Mouse (Mus musculus): Measurements from ENCODE around the gene Ppp4c.

DNA sequence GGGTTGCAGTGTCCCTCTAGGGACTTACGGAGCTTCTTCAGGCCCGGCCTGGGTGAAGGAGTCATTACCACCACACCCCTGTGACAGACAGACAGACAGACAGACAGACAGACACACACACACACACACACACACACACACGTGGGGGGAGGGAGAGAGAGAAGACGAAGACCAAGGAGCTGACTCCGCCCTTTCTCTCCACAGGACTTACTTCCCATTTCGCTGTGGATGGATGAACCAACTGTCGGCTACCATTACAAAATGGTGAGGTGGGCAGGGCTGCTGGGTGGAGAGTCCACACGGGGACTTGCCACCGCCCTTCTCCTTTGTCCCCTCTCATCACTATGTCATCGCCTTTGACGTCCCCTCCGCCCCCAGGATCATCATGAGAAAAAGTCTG is 21.5 kb downstream of the Ppp4c start:
- TF ChIP-seq HCFC1 (IDR thresholded peaks at IDR 0.05; ENCODE audit: borderline replicate concordance, insufficient read depth, low read length) (no peak), ZNF384 (IDR thresholded peaks at IDR 0.05; ENCODE audit: low read depth, low read length) (no peak), MAFK (IDR thresholded peaks at IDR 0.05; ENCODE audit: insufficient read depth, low read depth, low read length) (no peak), CHD2 (IDR thresholded peaks at IDR 0.05; ENCODE audit: low read depth, low read length) (no peak)
